In the genomic region with DNA sequence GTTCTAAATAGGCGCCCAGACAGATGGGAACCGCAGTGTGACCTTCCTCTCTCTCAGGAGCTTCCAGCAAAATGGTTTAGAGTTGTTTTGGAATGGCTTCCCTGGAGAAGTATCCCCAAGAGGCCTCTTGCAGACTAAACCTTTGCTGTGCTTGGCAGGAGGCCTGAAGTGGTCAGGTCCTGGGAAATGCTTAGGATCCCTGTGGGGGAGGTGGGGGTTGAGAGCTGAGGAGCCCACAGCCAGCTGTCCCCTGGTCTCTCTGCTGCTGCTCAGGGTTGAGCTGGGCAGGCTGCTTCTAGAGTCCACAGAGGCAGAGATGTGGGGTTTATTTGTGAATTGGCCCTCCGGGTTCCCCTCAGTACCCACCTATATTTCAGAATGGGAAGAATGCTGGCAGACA, we compare ENCODE assay signal across 9 mouse cellular contexts.
A peak's percentile ranks its signal among the peaks of the same experiment; 100 is the strongest.
DNase-seq lines count a peak whose midpoint lies in the region; ATAC-seq and TF ChIP-seq lines count a peak whose summit lies in the region.
"Had no signal": no experiment of that assay in that cellular context is flagged by ENCODE, and none has a peak within 500 bp of the region (broad histone marks: within the 10 kb centered on the region; RNA-seq: fewer than 3 reads in every experiment).

No protein-coding gene starts in this region.

- no peak for TF ChIP-seq CTCF in kidney, adult 2 months (conservative IDR thresholded peaks at IDR 0.05; ENCODE audit: insufficient read depth, insufficient read length, low read depth, low read length)
- TF ChIP-seq CTCF in brain, embryonic 14.5 days (IDR thresholded peaks at IDR 0.05; ENCODE audit: borderline replicate concordance, extremely low read depth, insufficient read depth, insufficient read length): no peak
- TF ChIP-seq CTCF in kidney, postnatal 0 days (IDR thresholded peaks at IDR 0.05; ENCODE audit: low read depth): no peak

- no peaks in the 10 kb centered on the region for H3K27me3 ChIP-seq in kidney, adult 2 months (replicated peaks; ENCODE audit: control insufficient read depth, insufficient read depth, low read length)
- no peaks in the 10 kb centered on the region for H3K27me3 ChIP-seq in kidney, postnatal 0 days (ENCODE audit: insufficient read depth, low read length)

- H3K9ac ChIP-seq in kidney, postnatal 0 days (ENCODE audit: low read depth, low read length): no peak overlapping the region
- H3K9ac ChIP-seq: neural tube, embryonic 13.5 days had no signal

- no peak overlapping the region for H3K27ac ChIP-seq in kidney, adult 2 months (ENCODE audit: insufficient read depth, low read depth, low read length)
- no peak overlapping the region for H3K27ac ChIP-seq in kidney, postnatal 0 days
- H3K27ac ChIP-seq: neural tube, embryonic 13.5 days had no signal

- H3K4me2 ChIP-seq in kidney, postnatal 0 days (ENCODE audit: low read length): no peak overlapping the region
- H3K4me2 ChIP-seq: neural tube, embryonic 13.5 days had no signal

- ATAC-seq in kidney, postnatal 0 days (replicated peaks; ENCODE audit: low FRiP score, low read depth): no peak
- no peak for ATAC-seq in megakaryocyte, adult 5-6 weeks (ENCODE audit: poor library complexity, severe bottlenecking)

- no peak for TF ChIP-seq POLR2A in kidney, adult 2 months (IDR thresholded peaks at IDR 0.05; ENCODE audit: low read depth, low read length)
- TF ChIP-seq POLR2A in brain, embryonic 14.5 days (IDR thresholded peaks at IDR 0.05; ENCODE audit: borderline replicate concordance, extremely low read depth, insufficient read depth, insufficient read length, poor library complexity, severe bottlenecking): no peak

- H3K9me3 ChIP-seq in kidney, postnatal 0 days (replicated peaks; ENCODE audit: low read length): no peaks in the 10 kb centered on the region
- H3K9me3 ChIP-seq: neural tube, embryonic 13.5 days had no signal

- no peaks in the 10 kb centered on the region for H3K4me1 ChIP-seq in kidney, adult 2 months (ENCODE audit: control insufficient read depth, insufficient read depth, low read length)
- no peaks in the 10 kb centered on the region for H3K4me1 ChIP-seq in kidney, postnatal 0 days (replicated peaks; ENCODE audit: insufficient read depth, low read length)

- WGBS in kidney, adult 2 months: 73% methylated on average over 3 of the region's 3 CpGs
- 52% methylated on average over 3 of the region's 3 CpGs for WGBS in kidney, postnatal 0 days

- no peak overlapping the region for H3K4me3 ChIP-seq in kidney, adult 2 months (ENCODE audit: insufficient read depth, low read depth, low read length)
- no peak overlapping the region for H3K4me3 ChIP-seq in kidney, postnatal 0 days (replicated peaks; ENCODE audit: low read depth, low read length)
- H3K4me3 ChIP-seq: neural tube, embryonic 13.5 days had no signal

- peak; percentile 52 for DNase-seq in adrenal gland, postnatal 14 days
- no peak for DNase-seq in adrenal gland, adult 18-20 months (ENCODE audit: low spot score in 2 of 2)
- peak; percentile 38 for DNase-seq in kidney, adult 2 months
- no peak for DNase-seq in kidney, adult 18-20 months
- peak; percentile 28 for DNase-seq in brain, embryonic 14.5 days (ENCODE audit: low read depth)
- DNase-seq in kidney, postnatal 0 days (ENCODE audit: low spot score): peak; percentile 61
- no peak for DNase-seq in right cerebral cortex, postnatal 10 days (ENCODE audit: low spot score in 2 of 2)

- H3K36me3 ChIP-seq in kidney, adult 2 months (ENCODE audit: control insufficient read depth, insufficient read depth, low read length): no peaks in the 10 kb centered on the region
- H3K36me3 ChIP-seq in kidney, postnatal 0 days (ENCODE audit: insufficient read depth, low read length): no peaks in the 10 kb centered on the region
- H3K36me3 ChIP-seq: neural tube, embryonic 13.5 days had no signal

Comparison
In these comparisons a context has a peak if more than half of its experiments do, and no peak if none do; other contexts are left out.
1. DNase-seq: peak in adrenal gland, postnatal 14 days (single experiment), kidney, adult 2 months (single experiment), brain, embryonic 14.5 days (single experiment) and kidney, postnatal 0 days (single experiment); none in adrenal gland, adult 18-20 months (0 of 2), kidney, adult 18-20 months (single experiment) and right cerebral cortex, postnatal 10 days (0 of 2).